Mouse (Mus musculus): ENCODE measurements around the gene Chmp3. TPM values are rescaled to one million over a fixed set of nuclear protein-coding genes. Genes with fewer than 3 reads are reported as not detected.

The Chmp3 gene
- polyA plus RNA-seq, 1 experiment from 2014 or later = 35.6 TPM

DNA sequence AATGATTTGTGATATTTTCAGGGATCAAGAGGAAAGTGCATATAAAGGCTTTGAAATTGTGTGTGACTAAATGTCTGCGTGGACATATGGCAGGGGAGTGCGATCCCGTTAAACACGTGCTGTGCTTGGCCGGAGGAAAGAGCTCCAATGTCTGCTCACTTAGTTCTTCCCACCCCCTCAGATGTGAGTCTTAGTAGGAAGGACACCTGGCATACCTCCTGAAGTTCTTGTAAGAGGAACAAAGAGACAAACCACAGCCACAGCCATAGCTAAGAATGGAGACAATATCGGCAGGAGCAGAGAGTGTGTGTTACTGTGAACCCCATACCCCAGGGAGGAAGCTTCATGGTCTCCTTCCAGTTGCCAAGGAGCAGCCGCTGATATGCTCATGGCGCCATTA, 13.4 kb upstream of the Chmp3 start:
- no peaks in the 10 kb centered on the region for H3K4me1 ChIP-seq (replicated peaks)
- H3K9ac ChIP-seq = no peak overlapping the region
- 79% methylated on average over 8 of the region's 8 CpGs for WGBS (ENCODE audit: insufficient replicate concordance)
- H3K9me3 ChIP-seq (replicated peaks) = no peaks in the 10 kb centered on the region
- ATAC-seq (ENCODE audit: low read depth) (no peak), DNase-seq (no peak)
- no peaks in the 10 kb centered on the region for H3K36me3 ChIP-seq
- H3K4me2 ChIP-seq = no peak overlapping the region
- H3K27ac ChIP-seq = no peak overlapping the region
- no peak overlapping the region for H3K4me3 ChIP-seq (replicated peaks)
- no peaks in the 10 kb centered on the region for H3K27me3 ChIP-seq

DNA sequence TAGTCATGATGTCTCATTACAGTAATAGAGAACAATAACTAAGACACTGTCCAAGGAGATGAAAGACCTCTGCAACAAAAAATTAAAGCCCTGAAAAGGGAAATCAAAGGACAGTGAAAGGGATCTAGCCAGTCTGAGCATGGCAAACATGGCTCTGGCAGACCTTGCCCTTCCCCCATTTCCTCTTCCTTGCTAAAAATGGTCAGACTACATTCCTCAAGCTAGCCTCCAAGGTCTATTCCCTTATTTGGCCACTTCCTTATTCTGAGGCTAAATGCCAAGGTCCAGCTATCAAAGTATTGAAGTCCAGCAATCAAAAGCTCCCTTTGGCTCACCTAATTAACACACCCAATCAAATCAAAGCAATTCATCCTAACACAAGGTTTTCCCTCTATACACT, 6.3 kb upstream of the Chmp3 start:
- no peak for ATAC-seq (ENCODE audit: low read depth)
- no peak for DNase-seq
- Histone ChIP-seq H3K9me3 (replicated peaks) (no peaks in the 10 kb centered on the region), H3K4me3 (replicated peaks) (no peak overlapping the region), H3K4me1 (replicated peaks) (no peaks in the 10 kb centered on the region), H3K9ac (no peak overlapping the region), H3K27me3 (peaks cover 7% of the 10 kb centered on the region), H3K4me2 (no peak overlapping the region), H3K27ac (no peak overlapping the region), H3K36me3 (no peaks in the 10 kb centered on the region)

- 62% methylated on average over 2 of the region's 2 CpGs for WGBS (ENCODE audit: insufficient replicate concordance)
- H3K36me3 ChIP-seq = peaks cover 18% of the 10 kb centered on the region
- no peak overlapping the region for H3K4me3 ChIP-seq (replicated peaks)
- H3K9ac ChIP-seq = no peak overlapping the region
- no peaks in the 10 kb centered on the region for H3K9me3 ChIP-seq (replicated peaks)
- H3K27me3 ChIP-seq = no peaks in the 10 kb centered on the region
- DNase-seq (no peak), ATAC-seq (ENCODE audit: low read depth) (peak; percentile 68)
- peaks cover 3% of the 10 kb centered on the region; the same call in 1 of the 2 replicates for H3K4me1 ChIP-seq (replicated peaks)
- no peak overlapping the region for H3K4me2 ChIP-seq
- H3K27ac ChIP-seq = no peak overlapping the region; the same call in 1 of the 2 replicates
These were observed 11.9 kb downstream of the Chmp3 start for GRCm38 (mm10) chr6:71555507-71555951.

- Histone ChIP-seq H3K4me2 (no peak overlapping the region), H3K9ac (no peak overlapping the region), H3K9me3 (replicated peaks) (no peaks in the 10 kb centered on the region), H3K36me3 (peaks cover 24% of the 10 kb centered on the region), H3K27me3 (no peaks in the 10 kb centered on the region), H3K4me3 (replicated peaks) (no peak overlapping the region), H3K4me1 (replicated peaks) (peaks cover 3% of the 10 kb centered on the region; the same call in 1 of the 2 replicates), H3K27ac (no peak overlapping the region)
- DNase-seq (no peak), ATAC-seq (ENCODE audit: low read depth) (no peak)
- 84% methylated on average over 2 of the region's 2 CpGs for WGBS (ENCODE audit: insufficient replicate concordance)
These were observed 13.2 kb downstream of the Chmp3 start for GRCm38 (mm10) chr6:71556826-71557225.

- H3K9ac ChIP-seq = no peak overlapping the region
- no peak for DNase-seq
- no peaks in the 10 kb centered on the region for H3K4me1 ChIP-seq (replicated peaks)
- ATAC-seq (ENCODE audit: low read depth) = no peak
- WGBS (ENCODE audit: insufficient replicate concordance) = 80% methylated on average over 3 of the region's 3 CpGs
- H3K4me3 ChIP-seq (replicated peaks) = no peak overlapping the region
- H3K9me3 ChIP-seq (replicated peaks) = no peaks in the 10 kb centered on the region
- no peak overlapping the region for H3K27ac ChIP-seq
- no peaks in the 10 kb centered on the region for H3K27me3 ChIP-seq
- H3K4me2 ChIP-seq = no peak overlapping the region
- peaks cover 29% of the 10 kb centered on the region for H3K36me3 ChIP-seq
These were observed 25.0 kb downstream of the Chmp3 start for GRCm38 (mm10) chr6:71568616-71569015.

- H3K4me2 ChIP-seq = no peak overlapping the region
- 66% methylated on average over 2 of the region's 2 CpGs for WGBS (ENCODE audit: insufficient replicate concordance)
- H3K4me1 ChIP-seq (replicated peaks) = peaks cover 2% of the 10 kb centered on the region; the same call in 1 of the 2 replicates
- no peak overlapping the region for H3K9ac ChIP-seq
- ATAC-seq (ENCODE audit: low read depth) (no peak), DNase-seq (no peak)
- H3K27ac ChIP-seq = no peak overlapping the region
- H3K9me3 ChIP-seq (replicated peaks) = no peaks in the 10 kb centered on the region
- no peak overlapping the region for H3K4me3 ChIP-seq (replicated peaks)
- no peaks in the 10 kb centered on the region for H3K27me3 ChIP-seq
- H3K36me3 ChIP-seq = peaks cover 31% of the 10 kb centered on the region
These were observed 25.4 kb downstream of the Chmp3 start for GRCm38 (mm10) chr6:71569025-71569424.

GRCm38 (mm10) chr6:71575359-71575758, 31.8 kb downstream of the Chmp3 start:
- peak; percentile 75 for ATAC-seq (ENCODE audit: low read depth)
- no peaks in the 10 kb centered on the region for H3K9me3 ChIP-seq (replicated peaks)
- no peak for DNase-seq
- H3K4me3 ChIP-seq (replicated peaks) = no peak overlapping the region
- WGBS (ENCODE audit: insufficient replicate concordance) = 64% methylated on average over 1 of the region's 1 CpGs
- peaks cover 26% of the 10 kb centered on the region for H3K4me1 ChIP-seq (replicated peaks)
- no peaks in the 10 kb centered on the region for H3K27me3 ChIP-seq
- 0 out of 2 replicates have a peak overlapping the region, but pooled peaks have one; percentile 8 for H3K4me2 ChIP-seq
- peak overlapping the region; percentile 63 for H3K27ac ChIP-seq
- no peak overlapping the region for H3K9ac ChIP-seq
- peaks cover 42% of the 10 kb centered on the region for H3K36me3 ChIP-seq

GRCm38 (mm10) chr6:71579478-71579877, 35.9 kb downstream of the Chmp3 start:
- Histone ChIP-seq H3K27ac (no peak overlapping the region), H3K27me3 (no peaks in the 10 kb centered on the region), H3K4me2 (no peak overlapping the region), H3K9me3 (replicated peaks) (no peaks in the 10 kb centered on the region), H3K36me3 (peaks cover 37% of the 10 kb centered on the region), H3K9ac (no peak overlapping the region), H3K4me1 (replicated peaks) (peaks cover 20% of the 10 kb centered on the region), H3K4me3 (replicated peaks) (no peak overlapping the region)
- ATAC-seq (ENCODE audit: low read depth) (no peak), DNase-seq (no peak)
- 89% methylated on average over 11 of the region's 11 CpGs for WGBS (ENCODE audit: insufficient replicate concordance)

- peaks cover 47% of the 10 kb centered on the region for H3K36me3 ChIP-seq
- no peak for DNase-seq
These were observed 39.6 kb downstream of the Chmp3 start for GRCm38 (mm10) chr6:71583198-71583597.

DNA sequence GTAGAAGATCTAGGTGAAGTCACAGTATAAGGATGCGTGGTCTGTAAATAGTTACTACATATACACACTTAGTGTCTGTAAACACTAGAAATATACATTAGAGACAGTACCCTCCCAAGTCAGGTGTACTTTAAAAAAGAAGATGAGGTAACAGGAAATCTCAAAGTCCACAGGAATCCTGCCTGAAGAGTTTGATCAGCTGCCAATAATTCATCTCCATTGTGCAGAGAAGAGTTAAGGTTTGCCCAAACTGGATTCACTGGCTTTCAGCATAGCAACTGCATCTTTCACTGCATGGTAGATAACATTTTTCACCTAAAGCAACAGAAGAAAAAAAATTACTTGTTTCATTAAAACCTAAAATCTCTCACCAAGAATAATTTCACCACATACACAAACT, 45.8 kb downstream of the Chmp3 start:
- H3K4me1 ChIP-seq (replicated peaks) = no peaks in the 10 kb centered on the region
- peaks cover 74% of the 10 kb centered on the region for H3K36me3 ChIP-seq
- H3K27ac ChIP-seq = no peak overlapping the region
- no peak overlapping the region for H3K9ac ChIP-seq
- 91% methylated on average over 1 of the region's 1 CpGs for WGBS (ENCODE audit: insufficient replicate concordance)
- DNase-seq = no peak
- no peaks in the 10 kb centered on the region for H3K9me3 ChIP-seq (replicated peaks)
- H3K4me3 ChIP-seq (replicated peaks) = no peak overlapping the region
- ATAC-seq (ENCODE audit: low read depth) = no peak
- no peaks in the 10 kb centered on the region for H3K27me3 ChIP-seq
- H3K4me2 ChIP-seq = no peak overlapping the region

More at GRCm38 (mm10) chr6:71583198-71583597, 39.6 kb downstream of the Chmp3 start:
- ATAC-seq (ENCODE audit: low read depth) = no peak
- Histone ChIP-seq H3K4me3 (replicated peaks) (no peak overlapping the region), H3K9ac (no peak overlapping the region), H3K9me3 (replicated peaks) (no peaks in the 10 kb centered on the region), H3K27ac (no peak overlapping the region), H3K4me1 (replicated peaks) (no peaks in the 10 kb centered on the region), H3K27me3 (no peaks in the 10 kb centered on the region), H3K4me2 (no peak overlapping the region)
- 76% methylated on average over 4 of the region's 4 CpGs for WGBS (ENCODE audit: insufficient replicate concordance)

DNA sequence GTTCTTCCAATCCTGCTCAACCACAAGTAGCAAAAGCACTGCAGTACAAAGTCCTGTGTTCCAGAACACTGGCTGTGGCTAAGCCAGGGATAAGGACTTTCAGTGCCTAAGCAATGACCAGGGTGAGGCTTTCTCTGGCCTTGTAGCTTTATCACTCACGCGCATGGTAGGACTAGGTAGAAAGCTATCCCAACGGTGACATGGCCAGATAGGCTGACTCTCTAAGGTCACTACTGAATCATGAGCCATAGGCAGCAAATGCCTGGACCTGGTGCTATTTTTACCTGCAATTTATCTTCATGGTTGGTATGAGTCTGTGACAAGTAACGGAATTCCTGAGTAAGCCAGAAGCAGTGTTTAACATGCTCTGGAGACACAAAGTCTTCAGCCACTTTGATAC, 46.6 kb downstream of the Chmp3 start:
- ATAC-seq (ENCODE audit: low read depth) (no peak), DNase-seq (no peak)
- H3K27ac ChIP-seq = no peak overlapping the region
- H3K9ac ChIP-seq = no peak overlapping the region
- H3K4me1 ChIP-seq (replicated peaks) = no peaks in the 10 kb centered on the region
- no peak overlapping the region for H3K4me3 ChIP-seq (replicated peaks)
- no peak overlapping the region for H3K4me2 ChIP-seq
- no peaks in the 10 kb centered on the region for H3K9me3 ChIP-seq (replicated peaks)
- 91% methylated on average over 4 of the region's 4 CpGs for WGBS (ENCODE audit: insufficient replicate concordance)
- no peaks in the 10 kb centered on the region for H3K27me3 ChIP-seq
- H3K36me3 ChIP-seq = peaks cover 80% of the 10 kb centered on the region

GRCm38 (mm10) chr6:71607756-71608155, 64.2 kb downstream of the Chmp3 start:
- ATAC-seq (ENCODE audit: low read depth) = no peak
- WGBS (ENCODE audit: insufficient replicate concordance) = 86% methylated on average over 3 of the region's 3 CpGs
- Histone ChIP-seq H3K9me3 (replicated peaks) (no peaks in the 10 kb centered on the region), H3K27ac (no peak overlapping the region), H3K4me3 (replicated peaks) (no peak overlapping the region), H3K4me2 (no peak overlapping the region), H3K4me1 (replicated peaks) (peaks cover 23% of the 10 kb centered on the region), H3K9ac (no peak overlapping the region), H3K27me3 (no peaks in the 10 kb centered on the region), H3K36me3 (peaks cover 61% of the 10 kb centered on the region)
- DNase-seq = no peak
